Mouse (Mus musculus): ENCODE measurements at regions not wholly inside any gene's neighbourhood (a gene's known extent, or its start where the extent isn't known, plus 50 kb on each side); places are given as distances from the start of the nearest gene placed in this dataset.
"Not testable (repeated sequence)": the region's sequence is repeated elsewhere in the genome, so short reads cannot be mapped to it uniquely, and the experiment has no call there.

DNA sequence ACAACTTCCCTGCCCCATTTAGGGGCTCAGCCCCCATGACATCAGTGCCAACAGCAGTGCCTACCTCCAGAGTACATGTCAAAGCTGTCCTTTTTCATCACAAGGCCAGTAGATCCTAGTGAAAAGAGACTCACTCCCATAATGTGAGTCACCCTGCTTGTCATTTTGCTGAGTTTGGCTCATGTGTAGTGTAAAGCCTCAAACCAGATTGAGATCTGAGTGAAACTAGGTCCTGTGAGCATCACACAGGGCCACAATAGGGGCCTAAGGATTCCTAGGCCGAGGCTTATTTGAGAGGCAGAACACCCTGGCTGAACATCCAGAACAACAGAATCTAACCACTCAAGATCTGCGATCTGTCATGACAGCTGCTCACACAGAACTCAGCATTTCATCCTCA is 163.3 kb upstream of the Gm10131 start:
- not testable (repeated sequence) for TF ChIP-seq POLR2A (IDR thresholded peaks at IDR 0.05; ENCODE audit: borderline replicate concordance, extremely low read depth, insufficient read depth, insufficient read length, poor library complexity, severe bottlenecking); CTCF (IDR thresholded peaks at IDR 0.05; ENCODE audit: borderline replicate concordance, extremely low read depth, insufficient read depth, insufficient read length)

Data from brain, embryonic 14.5 days (tissue).